Mouse (Mus musculus) forebrain, embryonic 11.5 days (tissue): ENCODE results near the gene 1700012A03Rik. TPM values are rescaled to one million over a fixed set of nuclear protein-coding genes. Genes with fewer than 3 reads are reported as not detected.
A peak's percentile ranks its signal among the peaks of the same experiment; 100 is the strongest.

Source experiments
- ATAC-seq: fragments of 200-750 bp; cut with Nextera tagmentation; replicated peaks from 2 replicates; pipeline ENCODE4 v1.8.0; 2017; ENCODE audit warnings: moderate TSS enrichment; ENCODE audit not compliant: low FRiP score
- DNase-seq: peaks from one replicate; pipeline ENCODE4 v3.0.0-alpha.2; 2017; ENCODE audit warnings: low spot score
- H3K27ac ChIP-seq: fragments of 300-500 bp; sonication (generic); 2 replicates; pipeline ENCODE4 v1.5.1; 2014; ENCODE audit warnings: low read depth, low read length
- H3K27me3 ChIP-seq: fragments of 300-500 bp; sonication (generic); 2 replicates; pipeline ENCODE4 v1.6.1; 2014; ENCODE audit warnings: mild to moderate bottlenecking, low read length, mixed read lengths; ENCODE audit not compliant: control insufficient read depth, insufficient read depth
- H3K36me3 ChIP-seq: fragments of 300-500 bp; sonication (generic); 2 replicates; pipeline ENCODE4 v1.6.1; 2014; ENCODE audit warnings: mild to moderate bottlenecking, low read length, moderate library complexity, mixed read lengths; ENCODE audit not compliant: control insufficient read depth, insufficient read depth
- H3K4me1 ChIP-seq: fragments of 300-500 bp; sonication (generic); replicated peaks from 2 replicates; pipeline ENCODE4 v1.6.1; 2014; ENCODE audit warnings: low read length, mixed read lengths; ENCODE audit not compliant: control insufficient read depth, insufficient read depth
- H3K4me2 ChIP-seq: fragments of 300-500 bp; sonication (generic); 2 replicates; pipeline ENCODE4 v1.6.1; 2014; ENCODE audit warnings: low read depth, mild to moderate bottlenecking, low read length, moderate library complexity, mixed read lengths; ENCODE audit not compliant: severe bottlenecking
- H3K4me3 ChIP-seq: fragments of 300-500 bp; sonication (generic); 2 replicates; pipeline ENCODE4 v1.5.1; 2014; ENCODE audit warnings: low read depth, low read length
- H3K9ac ChIP-seq: fragments of 300-500 bp; sonication (generic); 2 replicates; pipeline ENCODE4 v1.6.1; 2014; ENCODE audit warnings: low read length
- H3K9me3 ChIP-seq: fragments of 300-500 bp; sonication (generic); 2 replicates; pipeline ENCODE4 v1.6.1; 2016; ENCODE audit warnings: low read length, mixed read lengths; ENCODE audit not compliant: control insufficient read depth
- WGBS: fragments of 180-500 bp; shearing (Covaris S2); extraction: QIAGEN DNeasy Blood & Tissue Kit; methylation state at CpG from one replicate; pipeline ENCODE4 v1.1.7; 2014; 5-methylcytosine and 5-hydroxymethylcytosine counted together
- polyA plus RNA-seq: library from polyadenylated mRNA; unstranded; fragments of >200 nt; fragmentation: Nextera tagmentation; extraction: Ambion mirVana; gene quantifications from 2 replicates; pipeline ENCODE4 v1.2.1, GENCODE M21; 2014

1700012A03Rik gene
- polyA plus RNA-seq, 1 experiment from 2014 or later: not detected

DNA sequence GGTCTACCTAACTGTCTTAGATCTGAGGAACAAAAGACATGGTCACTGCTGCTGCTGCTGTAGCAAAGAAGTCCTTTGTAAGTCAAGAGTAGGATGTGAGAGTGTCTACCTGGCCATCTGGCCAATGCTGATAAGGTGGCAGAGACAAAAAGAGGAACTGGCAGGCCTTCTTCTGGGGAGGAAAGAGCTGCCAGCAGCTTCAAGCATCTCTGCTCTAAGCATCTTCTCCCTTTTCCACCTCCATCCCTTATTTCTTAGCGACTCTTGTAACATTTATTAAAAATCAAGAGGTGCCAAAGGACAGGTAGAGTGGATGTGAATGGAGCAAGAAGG lies 27.5 kb upstream of the 1700012A03Rik start:
- Histone ChIP-seq H3K4me1 (no peaks in the 10 kb centered on the region), H3K4me3 (no peak overlapping the region), H3K9me3 (no peaks in the 10 kb centered on the region; the same call in 1 of the 2 replicates), H3K27me3 (no peaks in the 10 kb centered on the region), H3K4me2 (no peak overlapping the region), H3K9ac (no peak overlapping the region), H3K36me3 (no peaks in the 10 kb centered on the region), H3K27ac (no peak overlapping the region)
- ATAC-seq (no peak), DNase-seq (no peak)
- WGBS: 83% methylated on average over 1 of the region's 1 CpGs

DNA sequence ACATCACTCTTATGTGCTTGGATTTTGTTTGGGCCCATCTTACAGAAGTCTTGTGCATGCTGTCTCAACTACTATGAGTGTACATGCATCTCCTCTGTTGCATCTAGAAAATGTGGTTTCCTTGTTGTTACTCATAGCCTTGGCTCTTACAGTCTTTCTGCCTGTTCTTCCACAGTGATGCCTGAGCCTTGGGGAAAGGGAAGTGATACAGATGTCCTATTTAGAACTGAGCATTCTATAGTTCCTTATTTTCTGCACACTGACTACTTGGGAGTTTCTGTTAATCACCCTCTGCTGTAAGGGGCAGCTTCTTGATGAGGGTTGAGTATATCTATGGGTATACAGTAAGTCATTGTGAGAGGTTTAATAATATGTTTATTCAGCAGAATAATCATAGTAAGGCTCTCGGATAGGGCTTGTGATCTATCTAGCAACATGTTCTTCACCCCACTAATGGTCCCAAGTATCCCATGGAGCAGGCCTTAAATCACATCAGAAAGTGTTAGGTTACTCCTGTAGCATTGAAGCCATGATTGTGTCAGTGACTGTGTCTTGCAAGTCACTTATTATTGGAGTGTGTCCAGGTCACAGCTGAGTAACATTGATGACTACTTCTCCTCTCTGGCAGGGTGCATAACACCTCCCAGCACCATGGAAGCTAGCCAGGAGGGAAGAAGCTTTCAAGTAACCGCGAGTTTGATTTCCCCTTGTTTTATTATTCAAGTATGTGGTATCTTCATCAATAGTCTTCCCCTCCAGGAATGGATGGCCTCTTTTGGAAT lies 21.6 kb upstream of the 1700012A03Rik start:
- Histone ChIP-seq H3K4me1 (no peaks in the 10 kb centered on the region), H3K4me3 (no peak overlapping the region), H3K4me2 (no peak overlapping the region), H3K9me3 (no peaks in the 10 kb centered on the region; the same call in 1 of the 2 replicates), H3K27ac (no peak overlapping the region), H3K9ac (no peak overlapping the region), H3K36me3 (no peaks in the 10 kb centered on the region), H3K27me3 (no peaks in the 10 kb centered on the region)
- DNase-seq: no peak
- WGBS: 87% methylated on average over 3 of the region's 3 CpGs
- ATAC-seq: no peak

DNA sequence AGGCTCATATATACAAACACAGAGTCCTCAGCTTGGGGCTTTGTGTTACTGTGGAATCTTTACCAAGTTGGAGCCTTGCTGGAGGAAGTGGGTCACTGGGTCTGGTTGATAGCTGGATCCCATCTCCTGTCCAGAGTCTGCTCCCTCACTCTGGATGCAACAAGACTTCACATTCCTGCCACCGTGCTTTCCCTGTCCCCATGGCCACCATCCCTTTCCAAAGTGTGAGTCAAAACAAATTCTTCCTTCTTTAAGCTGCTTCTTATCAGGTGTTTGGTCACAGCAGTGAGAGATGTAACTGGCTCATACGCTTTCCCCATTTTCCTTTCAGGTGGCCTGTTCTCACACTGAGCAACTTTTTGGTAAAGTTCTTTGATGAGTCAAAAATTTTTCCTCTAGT lies 15.8 kb upstream of the 1700012A03Rik start:
- ATAC-seq: no peak

DNA sequence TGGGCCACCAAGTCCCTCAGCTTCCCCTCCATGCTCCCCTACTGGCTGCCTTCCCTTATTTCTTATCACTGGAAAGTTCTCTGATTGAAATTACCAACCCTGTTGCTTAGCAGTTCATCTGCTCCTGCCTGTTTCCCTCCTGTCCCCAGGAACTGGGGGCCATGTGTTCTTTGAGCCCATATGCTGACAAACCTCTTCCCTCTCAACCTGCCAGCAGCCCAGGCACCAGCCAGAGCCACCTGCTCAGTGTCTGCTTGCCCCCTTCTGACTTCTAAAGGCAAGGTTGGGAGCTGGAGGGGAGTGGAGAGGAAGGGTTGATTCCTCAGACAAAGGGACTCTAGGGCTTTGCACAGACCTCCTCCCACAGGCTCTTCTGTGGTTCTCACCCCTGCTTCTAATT lies 4.7 kb upstream of the 1700012A03Rik start:
- H3K9me3 ChIP-seq: no peaks in the 10 kb centered on the region
- H3K4me1 ChIP-seq: no peaks in the 10 kb centered on the region
- ATAC-seq: no peak
- H3K27ac ChIP-seq: no peak overlapping the region
- no peak overlapping the region for H3K9ac ChIP-seq
- DNase-seq: no peak
- no peak overlapping the region for H3K4me2 ChIP-seq
- H3K36me3 ChIP-seq: no peaks in the 10 kb centered on the region
- no peaks in the 10 kb centered on the region for H3K27me3 ChIP-seq
- H3K4me3 ChIP-seq: no peak overlapping the region

More for the DNA sequence above, 15.8 kb upstream of the 1700012A03Rik start:
- H3K9ac ChIP-seq: no peak overlapping the region
- H3K4me3 ChIP-seq: no peak overlapping the region
- WGBS: 78% methylated on average over 2 of the region's 2 CpGs
- no peaks in the 10 kb centered on the region for H3K36me3 ChIP-seq
- no peaks in the 10 kb centered on the region for H3K27me3 ChIP-seq
- H3K4me1 ChIP-seq: no peaks in the 10 kb centered on the region
- H3K27ac ChIP-seq: no peak overlapping the region
- no peak for DNase-seq
- H3K4me2 ChIP-seq: no peak overlapping the region
- H3K9me3 ChIP-seq: no peaks in the 10 kb centered on the region

DNA sequence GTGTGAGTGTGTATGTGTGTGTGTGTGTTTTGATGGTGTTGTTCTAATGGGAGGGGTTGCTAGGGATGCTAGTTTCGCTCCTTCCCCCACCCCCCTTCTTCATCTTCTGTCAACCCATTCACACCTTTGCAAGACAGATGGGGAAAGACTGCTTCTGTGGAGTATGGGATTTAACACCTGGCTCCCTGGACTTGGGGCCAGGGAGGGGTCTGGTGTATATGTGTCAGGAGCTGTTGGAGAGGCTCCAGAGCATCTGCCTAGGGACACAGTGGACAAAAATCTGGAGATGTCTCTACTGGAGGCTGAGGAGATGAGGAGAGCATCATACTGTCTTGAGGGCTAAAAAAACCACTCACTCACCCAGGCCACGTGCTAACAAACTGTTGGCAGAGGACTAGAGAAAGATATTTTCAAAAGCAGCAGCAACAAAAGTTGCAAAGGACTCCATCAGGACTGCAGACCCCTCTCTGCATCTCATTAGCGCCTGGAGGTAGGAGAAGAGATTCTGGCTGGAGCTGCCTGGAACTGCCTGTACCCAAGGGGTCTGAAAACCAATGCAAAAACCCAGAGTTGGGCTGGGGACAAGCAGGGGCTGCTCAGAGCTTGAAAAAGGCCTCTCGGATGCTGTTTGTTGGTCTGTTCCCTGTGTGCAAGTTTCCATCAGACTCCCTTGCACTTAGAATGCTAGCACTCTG lies 643 bp upstream of the 1700012A03Rik start:
- WGBS: 65% methylated on average over 4 of the region's 4 CpGs
- ATAC-seq (no peak), DNase-seq (no peak)
- Histone ChIP-seq H3K36me3 (no peaks in the 10 kb centered on the region), H3K4me1 (no peaks in the 10 kb centered on the region), H3K27ac (no peak overlapping the region), H3K9me3 (no peaks in the 10 kb centered on the region), H3K4me2 (no peak overlapping the region), H3K4me3 (no peak overlapping the region), H3K9ac (no peak overlapping the region), H3K27me3 (no peaks in the 10 kb centered on the region)

DNA sequence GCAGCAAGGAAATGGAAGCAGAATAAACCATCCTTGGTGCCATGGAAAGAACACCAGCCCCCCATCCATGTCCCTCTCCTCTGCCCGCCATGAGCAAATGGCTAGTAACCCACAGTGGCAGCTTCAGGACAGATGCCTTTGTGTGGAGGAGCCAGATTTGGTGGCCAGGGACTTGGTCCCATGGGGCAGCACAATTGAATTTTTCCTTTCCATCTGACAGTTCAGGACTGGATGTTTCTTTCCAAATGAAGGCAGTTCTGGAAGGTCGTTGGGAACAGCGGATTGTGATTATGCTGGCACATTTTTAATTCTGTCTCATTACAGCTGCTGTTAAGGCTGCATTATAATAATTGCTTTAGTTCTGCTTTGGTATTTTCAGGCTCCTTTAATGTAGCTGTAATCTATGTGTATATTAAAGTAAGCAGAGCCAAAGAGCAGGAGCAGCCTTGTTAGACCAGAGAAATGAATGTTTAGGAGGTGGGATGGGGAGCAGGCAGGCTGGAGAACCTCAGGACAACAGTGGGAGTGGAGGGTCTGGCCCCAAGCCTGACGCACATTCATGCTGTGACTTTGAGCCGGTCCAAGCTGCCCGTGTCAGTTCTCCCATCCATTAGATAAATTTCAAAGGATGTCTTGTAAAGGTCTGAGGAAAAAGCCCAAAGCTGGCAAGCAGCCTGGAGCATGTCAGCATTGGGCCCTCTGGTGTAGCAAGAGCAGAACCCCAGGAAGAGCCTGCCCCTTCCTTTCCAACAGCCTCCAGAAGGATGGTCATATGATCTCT lies 2.3 kb downstream of the 1700012A03Rik start:
- Histone ChIP-seq H3K4me1 (no peaks in the 10 kb centered on the region), H3K9ac (no peak overlapping the region), H3K9me3 (no peaks in the 10 kb centered on the region), H3K27ac (no peak overlapping the region), H3K27me3 (no peaks in the 10 kb centered on the region), H3K4me2 (no peak overlapping the region), H3K4me3 (no peak overlapping the region), H3K36me3 (no peaks in the 10 kb centered on the region)
- DNase-seq (no peak), ATAC-seq (no peak)
- WGBS: 88% methylated on average over 6 of the region's 6 CpGs

DNA sequence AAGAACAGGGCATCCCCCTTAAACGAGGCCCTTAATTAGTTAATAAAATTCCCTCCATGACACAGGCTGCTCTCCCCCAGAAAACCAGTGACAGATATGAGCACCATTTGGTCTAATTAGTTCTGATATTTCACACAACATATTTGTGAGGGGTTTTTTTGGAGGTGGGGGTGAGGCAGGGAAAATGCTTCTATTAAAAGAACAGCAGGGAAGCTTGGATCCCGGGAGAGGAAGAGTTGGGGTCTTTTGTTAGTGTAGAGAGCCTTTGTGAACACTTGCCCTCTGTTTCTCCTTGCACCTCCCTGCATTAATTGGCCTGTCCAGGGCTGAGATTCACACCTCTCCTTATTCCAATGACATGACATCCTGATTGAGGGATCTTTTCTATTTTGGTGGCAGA lies 6.5 kb downstream of the 1700012A03Rik start:
- ATAC-seq (peak; percentile 42; the same call in 1 of the 2 replicates), DNase-seq (no peak)
- Histone ChIP-seq H3K4me1 (no peaks in the 10 kb centered on the region), H3K4me3 (no peak overlapping the region), H3K4me2 (no peak overlapping the region), H3K9ac (no peak overlapping the region), H3K36me3 (no peaks in the 10 kb centered on the region), H3K9me3 (no peaks in the 10 kb centered on the region), H3K27ac (no peak overlapping the region; the same call in 1 of the 2 replicates), H3K27me3 (no peaks in the 10 kb centered on the region)
- WGBS: 15% methylated on average over 2 of the region's 2 CpGs

DNA sequence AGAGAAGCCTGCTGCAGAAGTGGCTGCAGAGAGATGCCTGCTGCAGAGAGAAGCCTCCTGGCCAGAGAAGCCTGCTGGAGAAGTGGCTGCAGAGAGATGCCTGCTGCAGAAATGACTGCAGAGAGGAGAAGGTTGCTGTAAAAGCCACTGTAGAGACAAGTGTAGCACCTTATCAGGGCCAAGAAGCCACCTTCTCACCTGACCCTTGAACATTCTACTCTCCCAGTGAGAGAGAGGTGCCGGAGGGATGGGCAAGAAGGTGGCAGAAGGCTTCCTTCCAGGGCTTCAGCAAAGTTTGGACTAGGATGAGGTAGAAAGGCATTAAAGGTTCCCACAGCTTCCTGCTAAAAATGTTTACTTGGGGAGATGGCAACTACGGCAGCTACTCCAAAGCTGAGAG lies 8.5 kb downstream of the 1700012A03Rik start:
- ATAC-seq: no peak
- WGBS: 95% methylated on average over 2 of the region's 2 CpGs
- H3K4me3 ChIP-seq: no peak overlapping the region
- no peak for DNase-seq
- H3K4me2 ChIP-seq: no peak overlapping the region
- H3K36me3 ChIP-seq: no peaks in the 10 kb centered on the region
- no peak overlapping the region for H3K9ac ChIP-seq
- H3K27ac ChIP-seq: no peak overlapping the region
- H3K4me1 ChIP-seq: no peaks in the 10 kb centered on the region
- no peaks in the 10 kb centered on the region for H3K9me3 ChIP-seq
- H3K27me3 ChIP-seq: no peaks in the 10 kb centered on the region
